Mouse (Mus musculus): ENCODE data around the gene Zfp871.

The Zfp871 gene

GRCm38 (mm10) chr17:32788094-32788559 is at the start of gene Zfp871:
Zfp871 (minus strand) TSS chr17:32788287.
- peak; percentile 90 for DNase-seq (ENCODE audit: low read depth, low spot score)

DNA sequence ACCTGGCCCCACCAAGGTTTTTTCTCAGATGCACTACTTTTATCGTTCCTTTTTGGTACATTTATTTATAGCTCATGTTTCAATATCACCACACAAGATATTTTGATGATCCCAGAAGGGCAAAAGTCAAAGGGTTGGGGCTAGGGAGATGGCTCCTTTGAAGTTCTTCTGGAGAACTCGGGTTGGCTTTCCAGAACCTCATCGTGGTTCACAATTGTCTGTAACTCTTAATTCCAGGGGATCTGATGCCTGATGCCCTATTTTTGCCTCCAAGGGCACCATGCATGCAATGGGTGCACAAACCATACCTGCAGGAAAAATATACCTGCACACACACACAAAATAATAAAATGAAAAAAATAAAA is 42.3 kb upstream of the Zfp871 start:
- no peak for DNase-seq (ENCODE audit: low read depth, low spot score)

DNA sequence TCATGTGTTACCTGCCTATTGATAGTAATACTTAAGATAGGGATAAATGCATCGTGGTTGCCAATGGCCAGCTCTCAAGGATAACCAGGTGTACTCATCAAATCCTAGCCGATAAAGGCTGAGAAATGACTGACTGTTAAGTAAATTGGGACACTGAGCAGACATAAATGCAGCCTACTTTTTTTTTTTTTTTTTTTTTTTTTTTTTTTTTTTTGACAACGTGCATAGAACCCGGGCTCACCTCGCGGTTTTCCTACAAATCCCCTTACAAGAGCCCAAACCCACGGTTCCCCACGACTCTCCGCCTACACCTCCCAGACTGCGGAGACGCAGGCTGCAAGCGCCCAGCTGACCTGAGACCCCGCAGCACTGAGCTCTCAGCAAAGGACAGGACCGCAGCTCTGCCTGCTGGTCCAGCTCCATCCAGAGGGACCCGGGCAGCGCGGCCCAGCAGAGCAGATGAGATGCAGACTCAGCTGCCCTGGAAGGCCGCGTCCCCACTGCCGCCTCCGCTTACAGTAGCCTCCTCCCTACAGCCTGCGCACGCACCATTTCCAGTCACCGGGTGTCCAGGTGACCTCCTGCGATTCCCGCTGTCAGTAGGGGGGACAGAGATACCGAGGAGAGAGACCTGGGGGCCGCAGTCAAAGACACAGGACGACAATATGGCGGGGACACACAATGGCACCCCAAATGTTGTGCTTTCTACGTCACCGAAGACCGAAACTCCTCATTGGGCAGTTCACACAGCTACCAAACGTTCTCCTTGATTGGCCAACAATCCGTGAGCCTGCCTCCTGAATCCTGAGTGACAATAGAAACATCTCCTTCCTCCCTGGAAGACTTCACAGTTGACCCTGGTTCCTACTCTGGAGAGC is 41.7 kb upstream of the Zfp871 start, which contains the start of gene Zfp799:
Gene Zfp799, minus strand, starts transcription at position 722 of the 878 bp plus-strand sequence.
- DNase-seq (ENCODE audit: low read depth, low spot score) = peak; percentile 88

GRCm38 (mm10) chr17:32816074-32816784 is 28.1 kb upstream of the Zfp871 start:
- DNase-seq (ENCODE audit: low read depth, low spot score) = no peak

- DNase-seq (ENCODE audit: low read depth, low spot score) = no peak
Measured at GRCm38 (mm10) chr17:32814136-32814535, 26.0 kb upstream of the Zfp871 start.

DNA sequence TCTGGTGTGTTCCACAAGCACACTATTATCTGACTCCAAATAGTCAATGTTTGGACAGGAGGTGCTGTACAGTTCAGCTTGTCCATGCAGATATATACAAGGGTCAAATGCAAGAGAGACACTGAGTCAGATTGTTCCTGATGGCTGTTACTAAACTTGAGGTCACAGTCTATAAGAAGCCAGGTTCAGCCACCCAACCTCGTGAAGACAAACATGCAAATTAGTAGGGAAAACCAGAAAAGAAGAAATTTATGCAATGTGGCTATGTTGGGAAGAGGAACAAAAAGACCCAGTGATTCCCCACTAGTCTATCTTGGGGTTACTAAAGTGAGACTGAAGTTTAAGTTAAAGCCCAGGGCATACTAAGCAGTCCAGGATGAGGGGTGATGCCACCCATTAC is 22.6 kb upstream of the Zfp871 start:
- DNase-seq (ENCODE audit: low read depth, low spot score) = no peak

GRCm38 (mm10) chr17:32809544-32810374 is 21.7 kb upstream of the Zfp871 start, which contains the start of gene Zfp811:
Zfp811 (minus strand) TSS chr17:32809931.
- peak; percentile 70 for DNase-seq (ENCODE audit: low read depth, low spot score)

DNA sequence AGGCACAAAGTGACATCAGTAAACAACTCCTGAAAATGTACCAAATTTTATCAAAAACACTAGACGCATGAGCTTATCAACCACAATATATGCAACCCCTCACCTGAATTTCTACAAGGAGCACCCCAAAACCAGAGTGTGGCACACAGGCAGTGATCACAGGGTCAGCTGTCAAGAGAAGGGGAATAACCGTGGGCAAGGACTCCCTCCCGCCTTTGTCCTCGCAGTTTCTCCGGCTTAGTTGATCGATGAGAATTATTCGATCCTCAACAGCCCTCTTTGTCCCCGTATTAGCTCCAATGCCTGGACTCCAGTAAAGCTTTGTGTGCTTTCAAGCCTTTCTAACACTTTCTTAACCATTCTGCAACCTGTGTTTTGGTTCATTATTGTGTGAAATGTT is 20.8 kb upstream of the Zfp871 start:
- no peak for DNase-seq (ENCODE audit: low read depth, low spot score)

GRCm38 (mm10) chr17:32789244-32789643 is 1.2 kb upstream of the Zfp871 start:
- DNase-seq (ENCODE audit: low read depth, low spot score) = no peak

GRCm38 (mm10) chr17:32788576-32788975 is 489 bp upstream of the Zfp871 start:
- DNase-seq (ENCODE audit: low read depth, low spot score) = peak; percentile 14

- peak; percentile 16 for DNase-seq (ENCODE audit: low read depth, low spot score)
Measured at GRCm38 (mm10) chr17:32787436-32788093, 522 bp downstream of the Zfp871 start.

GRCm38 (mm10) chr17:32786944-32787343 is 1.1 kb downstream of the Zfp871 start:
- no peak for DNase-seq (ENCODE audit: low read depth, low spot score)

DNA sequence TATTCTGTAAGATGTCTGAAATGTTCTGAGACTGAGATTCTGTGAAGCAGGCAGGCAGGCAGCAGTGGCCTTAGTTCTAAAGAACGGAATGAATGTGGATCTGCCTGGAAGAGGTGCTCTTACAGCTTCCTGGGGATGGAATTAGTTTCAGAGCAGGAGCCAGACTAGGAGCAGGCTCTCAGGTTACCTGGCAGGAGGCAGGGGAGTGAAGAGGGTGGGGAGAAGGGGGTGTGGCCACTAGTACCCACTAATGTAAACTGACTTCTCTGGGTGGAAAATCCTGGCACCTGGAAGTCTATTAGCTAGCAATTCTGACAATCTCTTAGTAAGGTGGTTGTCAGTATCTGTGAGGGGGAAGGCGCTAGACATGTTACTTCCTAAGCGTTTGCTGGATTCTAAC is 2.4 kb downstream of the Zfp871 start:
- DNase-seq (ENCODE audit: low read depth, low spot score) = no peak

GRCm38 (mm10) chr17:32777564-32777963 is 10.5 kb downstream of the Zfp871 start:
- DNase-seq (ENCODE audit: low read depth, low spot score) = no peak

- no peak for DNase-seq (ENCODE audit: low read depth, low spot score)
Measured at GRCm38 (mm10) chr17:32771213-32771612, 16.9 kb downstream of the Zfp871 start.

DNA sequence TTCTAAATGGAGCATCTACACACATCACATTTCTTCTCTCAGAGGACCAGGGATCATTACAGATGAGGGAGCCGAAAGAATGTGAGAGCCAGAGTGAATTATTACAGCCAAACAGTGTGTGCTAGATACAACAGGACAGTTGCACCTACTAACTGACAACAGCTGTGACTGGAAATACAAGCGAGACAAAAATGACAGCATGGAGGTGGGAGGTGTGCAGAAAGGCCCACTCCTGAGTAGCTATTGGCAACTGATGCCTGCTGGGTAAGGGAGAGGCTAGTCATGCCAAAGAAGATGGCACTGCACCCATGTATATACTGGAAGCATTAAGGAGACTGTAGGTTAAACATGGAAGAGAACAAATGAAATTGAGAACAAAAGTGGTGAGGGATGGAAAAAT is 21.7 kb downstream of the Zfp871 start:
- DNase-seq (ENCODE audit: low read depth, low spot score) = no peak

GRCm38 (mm10) chr17:32757331-32757730 is 30.8 kb downstream of the Zfp871 start:
- no peak for DNase-seq (ENCODE audit: low read depth, low spot score)

- DNase-seq (ENCODE audit: low read depth, low spot score) = peak; percentile 27
Measured at GRCm38 (mm10) chr17:32753634-32754033, 34.5 kb downstream of the Zfp871 start.

- no peak for DNase-seq (ENCODE audit: low read depth, low spot score)
Measured at GRCm38 (mm10) chr17:32752813-32753360, 35.2 kb downstream of the Zfp871 start.

DNA sequence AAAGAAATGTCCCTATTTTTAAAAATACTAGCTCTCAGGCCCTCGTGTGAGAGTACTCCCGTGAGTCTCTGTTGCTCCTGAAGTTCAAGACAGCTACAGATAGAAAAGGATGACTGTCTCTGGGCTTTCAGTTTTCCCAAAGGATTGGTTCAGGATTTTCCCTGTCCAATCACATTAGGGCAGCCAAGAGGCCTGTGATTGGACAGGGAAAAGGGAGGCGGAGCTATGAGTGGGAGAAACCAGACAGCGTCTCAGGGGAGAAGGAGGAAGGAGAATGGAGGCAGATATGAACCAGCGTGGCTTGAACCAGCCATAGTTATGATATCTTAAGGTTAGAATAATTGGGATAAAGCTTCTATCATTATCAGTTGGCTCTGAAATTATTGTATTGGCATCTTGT is 37.5 kb downstream of the Zfp871 start:
- DNase-seq (ENCODE audit: low read depth, low spot score) = no peak

DNA sequence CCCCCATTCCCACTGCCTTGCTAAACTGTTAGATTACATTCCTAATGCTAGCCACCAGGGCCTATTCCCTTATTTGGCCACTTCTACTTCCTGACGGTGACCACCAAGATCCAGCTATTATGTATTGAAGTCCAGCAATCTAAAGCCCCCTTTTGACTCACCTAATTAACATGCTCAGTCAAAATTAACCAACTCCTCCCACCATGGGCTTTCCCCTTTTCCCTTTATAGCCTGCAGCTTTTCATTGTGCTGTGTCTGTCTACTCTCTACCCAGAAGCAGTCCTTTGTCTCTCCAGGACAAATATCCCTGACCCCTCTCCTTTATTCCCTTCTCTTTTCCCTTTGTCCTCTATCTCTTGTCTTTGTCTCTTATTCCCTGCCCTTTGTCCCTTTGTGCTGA is 47.0 kb downstream of the Zfp871 start:
- DNase-seq (ENCODE audit: low read depth, low spot score) = no peak

Measured in forelimb bud, embryonic 11.5 days (tissue).